Mouse (Mus musculus): ENCODE measurements around the gene Snrpa1. TPM values are rescaled to one million over a fixed set of nuclear protein-coding genes. Genes with fewer than 3 reads are reported as not detected.

Snrpa1 gene
- polyA plus RNA-seq (2015; fragmentation: Nextera tagmentation; extraction: Ambion mirVana) = 145 and 148 TPM in 2 replicates

DNA sequence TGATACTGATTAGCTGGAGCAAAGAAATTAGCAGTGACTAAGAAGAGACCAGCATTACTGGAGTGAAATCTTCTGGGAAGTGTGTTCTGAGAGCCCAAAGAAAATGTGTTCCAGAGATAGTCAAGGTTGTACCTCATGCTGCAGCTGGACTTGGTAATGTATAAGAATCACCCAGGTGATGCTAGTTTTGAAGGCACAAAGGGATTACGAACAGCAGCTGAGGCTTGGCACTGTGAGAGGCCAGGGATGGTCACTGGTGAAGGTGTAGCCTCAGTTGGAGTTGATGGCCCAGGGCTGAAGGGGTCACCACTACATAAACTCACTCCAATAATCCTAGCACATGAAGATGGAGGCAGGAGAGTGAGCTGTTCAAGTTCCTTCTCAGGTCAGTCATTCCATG is at the start of gene Snrpa1:
Gene Snrpa1, plus strand, starts transcription at position 301 of the 400 bp plus-strand sequence.
- peak within 1 kb of the TSS; percentile 84 for H3K4me2 ChIP-seq
- peak within 1 kb of the TSS; percentile 96 for H3K4me3 ChIP-seq
- no peak within 1 kb of the TSS for H3K27ac ChIP-seq
- no peak for ATAC-seq (ENCODE audit: insufficient number of reproducible peaks, low FRiP score, low TSS enrichment, low read depth)
- H3K36me3 ChIP-seq = peaks cover 8% of the 10 kb centered on the region
- H3K27me3 ChIP-seq = no peaks in the 10 kb centered on the region
- H3K4me1 ChIP-seq = peaks cover 15% of the 10 kb centered on the region
- 74% methylated on average over 1 of the region's 1 CpGs for WGBS
- H3K9ac ChIP-seq = peak within 1 kb of the TSS; percentile 92; the same call in 1 of the 2 replicates
- H3K9me3 ChIP-seq = no peaks in the 10 kb centered on the region

DNA sequence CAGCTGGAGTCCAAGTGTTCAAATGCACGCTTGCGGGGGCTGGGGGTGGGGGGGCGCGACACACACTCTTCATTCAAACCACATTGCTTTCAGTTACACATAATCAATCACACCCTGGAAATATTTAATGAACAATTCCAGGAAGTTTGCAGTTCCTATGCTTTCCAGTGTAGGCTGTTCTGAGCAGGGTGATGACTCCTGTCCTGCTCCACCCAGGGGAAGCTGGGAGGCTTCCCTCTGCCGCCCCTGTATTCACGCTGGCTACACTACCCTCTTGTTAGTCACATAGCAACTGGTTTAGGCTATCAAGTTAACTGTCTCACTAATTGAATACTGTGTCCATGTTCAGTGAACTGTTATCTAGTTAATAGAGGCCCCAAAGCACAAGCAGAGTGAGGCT is 48.3 kb upstream of the Snrpa1 start:
- H3K4me2 ChIP-seq = no peak overlapping the region
- 51% methylated on average over 6 of the region's 6 CpGs for WGBS
- no peaks in the 10 kb centered on the region for H3K9me3 ChIP-seq
- no peak overlapping the region for H3K27ac ChIP-seq
- peaks cover 32% of the 10 kb centered on the region for H3K4me1 ChIP-seq
- 0 out of 2 replicates have a peak, but pooled peaks cover 5% of the 10 kb centered on the region for H3K27me3 ChIP-seq
- H3K9ac ChIP-seq = no peak overlapping the region
- ATAC-seq (ENCODE audit: insufficient number of reproducible peaks, low FRiP score, low TSS enrichment, low read depth) = no peak
- H3K4me3 ChIP-seq = no peak overlapping the region
- no peaks in the 10 kb centered on the region for H3K36me3 ChIP-seq

DNA sequence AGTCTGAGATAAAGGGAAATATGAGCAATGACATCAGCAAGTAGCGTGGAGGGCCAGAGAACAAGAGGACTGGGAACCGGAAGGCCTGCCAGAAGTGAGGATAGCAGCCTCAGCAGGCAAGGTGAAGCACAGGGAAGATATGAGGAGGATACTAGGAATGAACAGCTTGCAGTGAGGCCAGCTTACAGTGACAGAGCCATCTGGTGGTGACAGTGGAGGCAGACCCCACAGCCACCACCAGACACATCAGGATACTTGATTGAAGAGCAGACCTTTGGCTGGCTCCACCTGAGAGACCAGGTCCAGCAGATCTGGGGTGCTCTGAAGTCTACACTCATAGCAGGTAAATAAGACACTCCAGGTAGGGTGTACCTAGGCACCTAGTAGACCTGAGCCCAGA is 31.1 kb upstream of the Snrpa1 start:
- H3K9ac ChIP-seq = no peak overlapping the region
- no peak overlapping the region for H3K27ac ChIP-seq
- no peak for ATAC-seq (ENCODE audit: insufficient number of reproducible peaks, low FRiP score, low TSS enrichment, low read depth)
- no peaks in the 10 kb centered on the region for H3K36me3 ChIP-seq
- WGBS = 72% methylated on average over 2 of the region's 2 CpGs
- no peak overlapping the region for H3K4me2 ChIP-seq
- no peak overlapping the region for H3K4me3 ChIP-seq
- H3K27me3 ChIP-seq = no peaks in the 10 kb centered on the region
- no peaks in the 10 kb centered on the region for H3K9me3 ChIP-seq
- H3K4me1 ChIP-seq = peaks cover 13% of the 10 kb centered on the region

DNA sequence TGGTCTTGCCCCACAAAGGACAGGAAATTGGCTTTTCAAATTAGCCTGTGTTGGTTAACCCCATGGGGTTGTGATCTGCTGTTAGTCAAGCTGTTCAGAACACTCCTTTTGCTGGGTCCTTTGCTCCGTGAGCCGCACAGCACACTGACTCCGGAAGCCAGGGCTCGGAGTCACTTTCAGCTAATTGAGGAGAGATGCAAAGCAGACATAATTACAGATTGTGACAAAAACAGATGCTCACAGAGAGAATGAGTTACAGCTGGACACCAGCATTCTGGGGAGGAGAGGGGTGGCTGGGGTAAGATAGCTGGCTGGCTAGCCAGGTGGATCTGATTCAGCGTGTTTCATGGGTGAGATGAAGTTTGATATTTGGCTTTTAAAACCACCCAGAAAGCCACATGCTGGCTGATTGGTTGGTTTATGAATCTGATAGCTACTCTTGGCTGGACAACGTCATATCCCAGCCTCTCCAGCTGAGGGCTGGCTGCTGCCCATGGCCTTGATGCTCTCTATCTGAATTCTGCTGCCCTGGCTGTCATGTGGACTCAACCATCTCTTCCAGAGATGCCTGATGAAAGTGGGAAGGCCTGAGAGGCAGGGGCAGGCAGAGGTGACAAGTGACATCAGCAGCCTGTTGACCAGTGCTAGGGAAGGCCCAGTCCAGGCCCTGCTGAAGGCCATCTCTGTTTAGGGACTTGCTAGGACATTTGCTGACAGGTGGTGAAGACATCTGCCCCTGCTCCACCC is 29.9 kb upstream of the Snrpa1 start:
- Histone ChIP-seq H3K27me3 (no peaks in the 10 kb centered on the region), H3K9me3 (no peaks in the 10 kb centered on the region), H3K4me1 (peaks cover 13% of the 10 kb centered on the region), H3K27ac (no peak overlapping the region), H3K4me3 (no peak overlapping the region), H3K9ac (no peak overlapping the region), H3K4me2 (no peak overlapping the region), H3K36me3 (no peaks in the 10 kb centered on the region)
- ATAC-seq (ENCODE audit: insufficient number of reproducible peaks, low FRiP score, low TSS enrichment, low read depth) = no peak
- 39% methylated on average over 6 of the region's 6 CpGs for WGBS

DNA sequence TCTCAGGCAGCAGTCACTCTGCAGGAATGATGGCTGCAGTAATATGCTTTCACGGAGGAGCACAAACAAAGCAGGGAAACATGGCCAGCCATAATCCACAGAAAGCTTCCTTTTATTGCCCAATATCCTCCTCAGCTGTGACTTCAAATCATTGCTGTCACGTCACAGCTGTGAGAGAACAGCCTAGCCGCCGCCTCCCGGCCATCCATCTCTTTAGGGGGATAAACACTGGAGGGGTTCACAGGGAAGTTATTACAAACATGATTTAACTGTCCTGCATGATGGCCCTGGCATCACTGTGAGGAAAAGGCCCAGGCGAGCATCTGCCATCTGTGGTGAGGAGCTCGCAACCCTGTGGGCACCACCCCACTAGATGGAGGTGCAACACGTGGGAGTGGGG is 22.0 kb upstream of the Snrpa1 start:
- Histone ChIP-seq H3K9me3 (no peaks in the 10 kb centered on the region), H3K27ac (no peak overlapping the region), H3K9ac (no peak overlapping the region), H3K36me3 (no peaks in the 10 kb centered on the region), H3K4me1 (peaks cover 19% of the 10 kb centered on the region), H3K4me2 (no peak overlapping the region), H3K4me3 (no peak overlapping the region), H3K27me3 (peaks cover 13% of the 10 kb centered on the region; the same call in 1 of the 2 replicates)
- WGBS = 55% methylated on average over 8 of the region's 8 CpGs
- ATAC-seq (ENCODE audit: insufficient number of reproducible peaks, low FRiP score, low TSS enrichment, low read depth) = no peak

DNA sequence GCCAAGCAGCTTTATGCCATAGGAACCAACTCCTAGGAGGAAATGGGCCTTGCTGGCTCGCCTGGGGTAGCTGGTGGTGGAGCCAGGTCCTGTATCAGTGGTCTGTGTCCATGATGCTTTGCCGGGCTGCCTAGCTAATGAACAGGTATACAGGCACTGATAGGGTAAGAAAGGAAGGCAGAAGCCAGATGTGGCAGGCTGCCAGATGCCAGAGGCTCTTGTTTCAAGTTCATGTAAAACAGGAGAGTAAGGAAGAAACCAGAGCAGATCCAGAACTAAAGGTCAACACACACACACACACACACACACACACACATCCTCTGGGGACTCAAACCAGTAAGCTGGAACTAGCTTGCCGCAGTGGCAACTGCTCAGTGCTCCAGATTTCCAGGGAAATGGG is 20.5 kb upstream of the Snrpa1 start:
- no peak for ATAC-seq (ENCODE audit: insufficient number of reproducible peaks, low FRiP score, low TSS enrichment, low read depth)
- 39% methylated on average over 3 of the region's 3 CpGs for WGBS
- H3K27me3 ChIP-seq = peaks cover 13% of the 10 kb centered on the region; the same call in 1 of the 2 replicates
- H3K36me3 ChIP-seq = no peaks in the 10 kb centered on the region
- no peak overlapping the region for H3K9ac ChIP-seq
- no peak overlapping the region for H3K4me2 ChIP-seq
- no peak overlapping the region for H3K27ac ChIP-seq
- peaks cover 19% of the 10 kb centered on the region for H3K4me1 ChIP-seq
- H3K4me3 ChIP-seq = no peak overlapping the region
- no peaks in the 10 kb centered on the region for H3K9me3 ChIP-seq

DNA sequence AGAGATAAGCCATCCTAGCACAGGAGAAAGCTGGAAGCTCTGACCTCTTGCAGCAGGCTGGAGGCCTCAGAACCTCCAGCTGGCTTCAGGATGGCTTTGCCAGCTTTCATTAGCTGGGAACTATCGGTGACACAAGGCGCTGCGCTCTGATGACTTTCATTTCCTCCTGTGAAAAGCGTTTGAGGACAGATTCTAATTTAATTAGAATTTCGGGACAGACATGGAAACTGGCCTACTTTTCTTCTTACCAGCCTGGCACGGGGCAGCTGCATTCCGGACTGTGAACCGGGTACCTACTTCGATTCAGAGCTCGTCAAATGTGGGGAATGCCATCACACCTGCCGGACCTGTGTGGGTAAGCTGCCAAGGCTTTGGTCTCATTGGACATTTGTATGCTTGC is 20.1 kb upstream of the Snrpa1 start:
- WGBS = 35% methylated on average over 11 of the region's 11 CpGs
- no peak overlapping the region for H3K4me3 ChIP-seq
- peaks cover 23% of the 10 kb centered on the region for H3K4me1 ChIP-seq
- H3K27me3 ChIP-seq = peaks cover 17% of the 10 kb centered on the region; the same call in 1 of the 2 replicates
- 0 out of 2 replicates have a peak overlapping the region, but pooled peaks have one; percentile 44 for H3K4me2 ChIP-seq
- ATAC-seq (ENCODE audit: insufficient number of reproducible peaks, low FRiP score, low TSS enrichment, low read depth) = no peak
- no peak overlapping the region for H3K27ac ChIP-seq
- H3K9me3 ChIP-seq = no peaks in the 10 kb centered on the region
- H3K36me3 ChIP-seq = no peaks in the 10 kb centered on the region
- no peak overlapping the region for H3K9ac ChIP-seq

DNA sequence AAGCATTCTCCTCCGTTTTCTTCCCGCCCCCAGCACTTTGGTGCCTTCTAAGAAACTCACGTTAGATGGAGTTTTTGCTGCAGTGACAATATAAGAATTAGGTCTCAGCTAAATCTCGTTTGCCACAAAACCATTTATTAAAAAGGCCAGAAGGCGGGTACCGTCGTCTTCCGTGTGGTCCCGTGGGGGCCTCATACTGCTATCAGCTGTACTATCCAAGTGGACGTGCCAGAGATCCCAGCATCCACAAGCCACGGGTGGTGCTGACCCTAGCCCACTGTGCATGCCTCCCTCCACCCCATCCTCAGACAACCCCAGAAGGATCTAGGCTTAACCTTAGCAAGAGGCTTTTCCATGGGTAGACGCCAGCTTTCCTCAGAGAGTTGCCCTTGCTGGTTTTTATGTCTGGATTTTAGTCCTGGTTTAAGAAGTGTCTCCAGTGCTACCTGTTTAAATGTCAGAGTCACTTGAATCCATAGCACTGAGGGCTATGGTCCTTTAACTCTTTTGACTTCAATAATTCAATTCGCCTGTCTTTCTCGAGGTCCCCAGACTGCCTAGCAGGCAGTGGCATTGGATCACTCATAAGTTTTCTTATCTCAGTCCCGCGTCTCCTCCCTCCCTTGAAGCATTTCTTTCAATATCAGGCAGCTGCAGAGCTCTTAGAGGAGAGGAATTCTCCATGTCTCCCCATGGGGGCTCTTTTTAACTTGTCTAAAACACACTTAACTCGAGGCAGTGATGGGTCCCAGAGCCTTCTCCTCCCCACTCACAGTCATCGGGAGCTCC is 18.6 kb upstream of the Snrpa1 start:
- 50% methylated on average over 18 of the region's 18 CpGs for WGBS
- Histone ChIP-seq H3K36me3 (no peaks in the 10 kb centered on the region), H3K27ac (no peak overlapping the region), H3K4me2 (peak overlapping the region; percentile 44), H3K4me1 (peaks cover 35% of the 10 kb centered on the region), H3K27me3 (peaks cover 9% of the 10 kb centered on the region; the same call in 1 of the 2 replicates), H3K9me3 (no peaks in the 10 kb centered on the region), H3K4me3 (peak overlapping the region; percentile 23; the same call in 1 of the 2 replicates), H3K9ac (no peak overlapping the region)
- ATAC-seq (ENCODE audit: insufficient number of reproducible peaks, low FRiP score, low TSS enrichment, low read depth) = no peak

DNA sequence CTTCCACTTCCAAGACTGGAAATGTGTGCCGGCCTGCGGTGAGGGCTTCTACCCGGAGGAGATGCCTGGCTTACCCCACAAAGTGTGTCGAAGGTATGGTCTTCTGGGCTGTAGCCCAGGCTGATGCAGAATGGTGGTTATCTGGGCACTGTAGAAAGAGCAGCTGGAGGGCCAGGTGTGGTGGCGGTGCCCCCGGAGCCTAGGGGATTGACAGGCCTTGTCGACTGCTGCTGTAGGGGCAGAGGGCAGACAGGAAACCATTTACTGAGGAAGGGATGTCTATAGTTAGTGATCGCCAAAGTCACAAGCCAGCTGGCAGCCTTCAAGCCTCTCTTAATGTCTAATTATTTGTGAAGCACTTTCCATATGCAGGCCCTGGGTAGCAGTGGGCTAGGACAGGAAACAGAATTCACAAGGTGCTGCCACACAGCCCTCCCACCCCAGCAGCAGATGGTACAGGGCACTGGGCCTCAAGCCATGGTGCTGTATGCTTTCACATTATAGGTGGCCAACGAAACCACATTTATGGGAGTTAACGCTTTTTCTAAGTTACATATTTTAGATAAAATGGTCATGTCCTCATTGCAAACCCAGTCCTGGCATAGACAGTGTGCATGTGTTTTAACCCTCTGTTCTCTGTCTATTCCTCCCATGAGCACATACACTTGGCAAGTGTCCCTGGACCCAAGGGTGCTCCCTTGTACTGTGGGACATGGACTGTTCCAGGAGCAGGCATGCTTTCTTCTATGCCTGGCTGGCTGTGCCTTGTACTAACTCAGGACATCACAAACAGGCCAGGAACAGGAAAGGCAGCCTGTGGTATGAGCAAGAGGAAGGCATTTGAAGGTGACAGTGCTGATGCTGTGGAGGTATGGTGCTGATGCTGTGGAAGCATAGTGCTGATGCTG is 15.0 kb upstream of the Snrpa1 start, which contains the start of gene Gm45213:
Gene Gm45213, plus strand, starts transcription at position 51 of the 908 bp plus-strand sequence.
- no peaks in the 10 kb centered on the region for H3K9me3 ChIP-seq
- no peaks in the 10 kb centered on the region for H3K36me3 ChIP-seq
- peaks cover 46% of the 10 kb centered on the region for H3K4me1 ChIP-seq
- peaks cover 7% of the 10 kb centered on the region; the same call in 1 of the 2 replicates for H3K27me3 ChIP-seq
- ATAC-seq (ENCODE audit: insufficient number of reproducible peaks, low FRiP score, low TSS enrichment, low read depth) = no peak
- 48% methylated on average over 10 of the region's 10 CpGs for whole genome bisulfite sequencing
- no peak within 1 kb of the TSS for H3K4me3 ChIP-seq
- H3K27ac ChIP-seq = no peak within 1 kb of the TSS
- H3K4me2 ChIP-seq = no peak within 1 kb of the TSS
- H3K9ac ChIP-seq = no peak within 1 kb of the TSS

DNA sequence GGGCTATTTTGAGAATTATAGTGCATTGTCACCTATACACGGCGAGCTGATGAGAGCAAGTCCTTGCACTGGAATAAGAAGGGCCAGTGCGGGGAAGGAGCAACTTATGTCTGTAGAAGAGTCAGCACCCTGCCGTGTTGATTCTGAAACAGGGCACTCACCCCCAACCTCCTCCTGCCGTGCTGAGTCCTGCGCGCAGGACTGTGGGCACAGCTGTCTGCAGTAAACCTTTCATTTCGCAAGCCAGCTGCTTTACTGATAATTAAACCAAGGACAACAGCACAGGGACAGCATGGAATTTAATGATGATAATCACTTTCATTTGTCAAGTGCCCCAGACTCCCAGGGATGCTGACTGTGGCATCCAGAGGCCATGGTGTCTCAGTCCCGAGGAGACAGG is 14.2 kb upstream of the Snrpa1 start:
- Histone ChIP-seq H3K27ac (no peak overlapping the region), H3K36me3 (0 out of 2 replicates have a peak, but pooled peaks cover 7% of the 10 kb centered on the region), H3K9me3 (no peaks in the 10 kb centered on the region), H3K4me2 (no peak overlapping the region), H3K4me1 (peaks cover 38% of the 10 kb centered on the region), H3K9ac (no peak overlapping the region), H3K27me3 (peaks cover 13% of the 10 kb centered on the region; the same call in 1 of the 2 replicates), H3K4me3 (no peak overlapping the region)
- no peak for ATAC-seq (ENCODE audit: insufficient number of reproducible peaks, low FRiP score, low TSS enrichment, low read depth)
- WGBS = 36% methylated on average over 9 of the region's 9 CpGs
